Mouse (Mus musculus) intestine, embryonic 14.5 days (tissue): ENCODE data around the gene Zbtb12. TPM values are rescaled to one million over a fixed set of nuclear protein-coding genes. Genes with fewer than 3 reads are reported as not detected.
A peak's percentile ranks its signal among the peaks of the same experiment; 100 is the strongest.

Source experiments
- ATAC-seq: fragments of 200-750 bp; cut with Nextera tagmentation; replicated peaks from 2 replicates; pipeline ENCODE4 v1.8.0; 2017; ENCODE audit warnings: low read depth, moderate number of reproducible peaks, moderate TSS enrichment, moderate library complexity; ENCODE audit not compliant: low FRiP score, low TSS enrichment
- DNase-seq: peaks from one replicate; pipeline ENCODE4 v3.0.0-alpha.2; 2018; ENCODE audit warnings: low spot score
- H3K27ac ChIP-seq: fragments of 300-500 bp; sonication (generic); 2 replicates; pipeline ENCODE4 v1.5.1; 2014; ENCODE audit warnings: low read depth, mild to moderate bottlenecking, control low read depth
- H3K27me3 ChIP-seq: fragments of 300-500 bp; sonication (generic); replicated peaks from 2 replicates; pipeline ENCODE4 v1.6.1; 2014; ENCODE audit warnings: low read length, control low read depth; ENCODE audit not compliant: control insufficient read depth, insufficient read depth
- H3K36me3 ChIP-seq: fragments of 300-500 bp; sonication (generic); 2 replicates; pipeline ENCODE4 v1.6.1; 2014; ENCODE audit warnings: low read length, control low read depth; ENCODE audit not compliant: control insufficient read depth, insufficient read depth
- H3K4me1 ChIP-seq: fragments of 300-500 bp; sonication (generic); replicated peaks from 2 replicates; pipeline ENCODE4 v1.6.1; 2014; ENCODE audit warnings: low read length, control low read depth, mixed read lengths; ENCODE audit not compliant: control insufficient read depth, insufficient read depth
- H3K4me2 ChIP-seq: fragments of 300-500 bp; sonication (generic); 2 replicates; pipeline ENCODE4 v1.6.1; 2014; ENCODE audit warnings: low read length
- H3K4me3 ChIP-seq: fragments of 300-500 bp; sonication (generic); 2 replicates; pipeline ENCODE4 v1.5.1; 2014; ENCODE audit warnings: low read depth, low read length, control low read depth, mixed read lengths
- H3K9ac ChIP-seq: fragments of 300-500 bp; sonication (generic); 2 replicates; pipeline ENCODE4 v1.6.1; 2014; ENCODE audit warnings: mild to moderate bottlenecking, low read length
- H3K9me3 ChIP-seq: fragments of 300-500 bp; sonication (generic); 2 replicates; pipeline ENCODE4 v1.6.1; 2016; ENCODE audit warnings: low read length, control low read depth; ENCODE audit not compliant: control insufficient read depth
- WGBS: fragments of 180-500 bp; shearing (Covaris S2); extraction: QIAGEN DNeasy Blood & Tissue Kit; methylation state at CpG from one replicate; pipeline ENCODE4 v1.1.7; 2014; 5-methylcytosine and 5-hydroxymethylcytosine counted together
- polyA plus RNA-seq: library from polyadenylated mRNA; unstranded; fragments of >200 nt; fragmentation: Nextera tagmentation; extraction: Ambion mirVana; gene quantifications from 2 replicates; pipeline ENCODE4 v1.2.1, GENCODE M21; 2014

The Zbtb12 gene
- polyA plus RNA-seq, 1 experiment from 2014 or later: 1.4 TPM

DNA sequence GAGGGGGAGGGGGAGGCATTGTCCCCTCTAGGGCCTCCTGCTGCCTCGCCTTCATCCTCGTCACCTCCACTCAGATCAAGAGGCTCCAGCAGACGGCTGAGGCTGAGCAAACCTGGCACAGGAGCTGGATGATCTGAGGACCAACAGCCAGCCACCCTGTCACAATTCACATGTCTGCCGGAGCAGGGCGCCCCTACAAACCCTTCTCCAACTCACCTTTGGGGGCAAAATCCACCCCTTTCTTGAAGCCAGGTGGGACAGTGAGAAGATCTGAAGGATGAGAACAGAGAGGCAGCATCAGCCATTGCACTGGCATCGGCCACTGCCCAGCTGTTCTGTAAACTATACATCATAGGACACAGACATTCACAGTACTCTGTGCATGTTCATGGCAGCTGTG is 32.1 kb upstream of the Zbtb12 start:
- H3K4me1 ChIP-seq: peaks cover 10% of the 10 kb centered on the region
- ATAC-seq (no peak), DNase-seq (no peak)
- no peak overlapping the region for H3K27ac ChIP-seq
- peaks cover 64% of the 10 kb centered on the region for H3K36me3 ChIP-seq
- H3K4me2 ChIP-seq: no peak overlapping the region
- H3K4me3 ChIP-seq: no peak overlapping the region
- H3K9me3 ChIP-seq: no peaks in the 10 kb centered on the region
- no peaks in the 10 kb centered on the region for H3K27me3 ChIP-seq
- H3K9ac ChIP-seq: no peak overlapping the region
- 91% methylated on average over 6 of the region's 6 CpGs for WGBS

DNA sequence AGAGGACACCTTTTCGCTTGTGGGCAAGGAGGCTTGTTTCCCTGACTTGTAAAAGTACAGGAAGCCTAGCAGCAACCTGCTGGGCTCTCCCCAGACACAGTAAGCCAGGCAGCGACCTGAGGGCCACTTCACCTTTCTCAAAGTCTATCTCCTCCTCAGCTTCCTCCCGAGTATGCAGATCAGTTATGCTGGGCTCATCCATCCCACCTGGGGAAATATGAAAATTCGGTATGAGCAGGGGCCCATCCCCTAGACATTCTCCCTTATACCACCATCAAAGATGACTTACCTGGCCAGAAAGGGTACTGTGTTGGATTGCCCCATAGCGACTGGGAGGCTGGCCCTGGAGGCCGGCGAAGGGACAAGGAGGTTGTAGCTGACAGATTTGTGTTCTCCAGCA is 31.7 kb upstream of the Zbtb12 start:
- WGBS: 94% methylated on average over 7 of the region's 7 CpGs
- Histone ChIP-seq H3K36me3 (peaks cover 64% of the 10 kb centered on the region), H3K4me3 (no peak overlapping the region), H3K9me3 (no peaks in the 10 kb centered on the region), H3K27ac (no peak overlapping the region), H3K9ac (no peak overlapping the region), H3K4me1 (peaks cover 10% of the 10 kb centered on the region), H3K4me2 (no peak overlapping the region), H3K27me3 (no peaks in the 10 kb centered on the region)
- DNase-seq (no peak), ATAC-seq (no peak)

DNA sequence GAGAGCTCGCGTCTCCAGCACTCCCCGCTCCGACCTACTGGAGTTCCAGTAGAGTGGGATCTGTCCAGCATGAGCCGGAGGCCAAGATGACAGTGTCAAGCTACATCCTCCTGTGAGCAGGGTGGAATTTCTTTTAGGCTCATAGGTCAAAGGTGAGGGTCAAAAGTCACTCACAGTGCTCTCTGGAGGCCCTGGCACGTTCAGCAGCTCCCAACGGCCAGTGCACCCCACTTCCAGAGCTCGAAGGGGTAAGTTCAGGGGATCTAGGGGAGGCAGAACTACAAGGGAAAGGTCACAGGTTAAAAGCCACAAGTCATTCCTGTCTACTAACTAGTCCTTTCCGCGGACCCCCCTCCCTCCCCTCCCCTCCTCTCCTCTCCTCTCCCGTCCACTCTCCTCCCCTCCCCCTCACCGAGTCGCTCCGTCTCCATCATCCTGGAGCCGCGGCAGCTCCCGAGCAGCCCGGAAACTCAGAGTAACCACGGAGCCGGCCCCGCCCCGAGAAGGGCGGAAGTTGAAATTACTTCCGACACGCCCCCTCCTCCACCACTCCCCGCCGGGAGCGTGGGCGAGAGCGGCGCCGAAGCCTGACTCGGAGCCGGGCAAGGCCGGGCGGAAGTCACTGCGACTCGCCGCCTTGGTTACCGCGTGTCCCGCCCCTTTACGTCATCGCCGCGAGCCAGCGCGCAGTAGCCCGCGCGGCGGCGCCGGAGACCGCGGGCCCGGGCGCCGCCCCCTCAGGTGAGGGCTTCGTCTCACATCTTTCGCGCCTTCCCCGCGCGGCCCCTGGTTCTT is 29.4 kb upstream of the Zbtb12 start, which contains the start of the genes Skiv2l and Nelfe:
TSS of gene Skiv2l (minus strand) at position 489 of the 795 bp plus-strand sequence.
TSS of gene Nelfe (plus strand) at position 670 of the 795 bp plus-strand sequence.
- peak within 1 kb of the TSS; percentile 79 for H3K4me2 ChIP-seq
- peaks cover 64% of the 10 kb centered on the region for H3K36me3 ChIP-seq
- under 1% methylated on average over 65 of the region's 65 CpGs for WGBS
- peaks cover 10% of the 10 kb centered on the region for H3K4me1 ChIP-seq
- no peaks in the 10 kb centered on the region for H3K9me3 ChIP-seq
- peak; percentile 97 for DNase-seq
- peak within 1 kb of the TSS; percentile 60 for H3K27ac ChIP-seq
- peak within 1 kb of the TSS; percentile 73 for H3K9ac ChIP-seq
- peak within 1 kb of the TSS; percentile 88 for H3K4me3 ChIP-seq
- ATAC-seq: peak; percentile 97
- H3K27me3 ChIP-seq: no peaks in the 10 kb centered on the region

DNA sequence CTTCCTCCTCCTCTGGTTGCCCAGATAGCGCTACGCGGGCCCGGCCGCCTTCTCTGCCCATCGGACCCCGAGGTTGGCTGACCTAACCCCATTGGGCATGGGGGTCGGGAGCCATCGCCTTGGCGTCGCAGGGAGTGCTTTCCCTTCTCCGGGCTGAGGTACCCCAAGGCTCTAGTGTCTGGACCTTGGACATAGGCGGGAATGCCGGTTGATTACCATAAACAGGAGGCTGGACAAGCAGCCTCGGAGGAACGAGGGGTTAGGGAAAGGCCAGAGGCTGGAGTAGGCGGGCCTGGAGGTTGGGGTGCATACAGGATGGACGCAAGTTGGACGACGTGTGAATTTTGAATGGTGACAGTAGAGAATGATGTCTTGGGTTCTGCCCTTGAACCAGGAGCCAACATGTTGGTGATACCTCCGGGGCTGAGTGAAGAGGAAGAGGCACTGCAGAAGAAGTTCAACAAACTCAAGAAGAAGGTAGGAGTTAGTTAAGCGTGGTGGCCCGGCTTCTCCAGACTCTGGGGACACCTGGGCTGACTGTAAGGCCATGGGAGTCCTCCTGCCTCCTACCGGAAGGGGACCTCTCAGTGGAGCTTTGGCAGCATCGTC is 28.7 kb upstream of the Zbtb12 start:
- H3K27me3 ChIP-seq: no peaks in the 10 kb centered on the region
- ATAC-seq (no peak), DNase-seq (no peak)
- peak overlapping the region; percentile 60 for H3K27ac ChIP-seq
- H3K4me2 ChIP-seq: peak overlapping the region; percentile 74
- H3K9ac ChIP-seq: peak overlapping the region; percentile 73
- H3K4me1 ChIP-seq: peaks cover 10% of the 10 kb centered on the region
- H3K4me3 ChIP-seq: peak overlapping the region; percentile 88
- WGBS: 1% methylated on average over 25 of the region's 25 CpGs
- no peaks in the 10 kb centered on the region for H3K9me3 ChIP-seq
- peaks cover 64% of the 10 kb centered on the region for H3K36me3 ChIP-seq

DNA sequence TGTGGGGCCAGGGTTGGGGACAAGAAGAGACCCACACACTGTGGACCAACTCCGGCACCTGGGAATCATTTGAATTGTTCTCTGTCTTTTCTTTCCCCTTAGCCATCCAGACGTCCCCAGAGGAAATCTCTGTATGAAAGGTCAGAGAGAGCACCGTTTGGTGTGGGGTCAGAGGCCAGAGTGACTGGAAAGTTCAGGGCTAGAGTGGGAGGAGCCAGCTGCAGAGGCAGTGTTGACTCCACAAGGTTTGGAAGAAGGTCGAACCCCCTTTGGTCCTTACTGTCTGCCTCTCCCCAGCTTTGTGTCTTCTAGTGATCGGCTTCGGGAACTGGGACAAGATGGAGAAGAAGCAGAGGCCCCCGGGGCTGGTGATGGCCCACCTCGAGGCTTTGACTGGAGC is 25.8 kb upstream of the Zbtb12 start:
- Histone ChIP-seq H3K36me3 (peaks cover 58% of the 10 kb centered on the region), H3K27me3 (no peaks in the 10 kb centered on the region), H3K4me2 (no peak overlapping the region), H3K4me1 (peaks cover 10% of the 10 kb centered on the region), H3K9me3 (no peaks in the 10 kb centered on the region), H3K4me3 (no peak overlapping the region), H3K27ac (no peak overlapping the region), H3K9ac (no peak overlapping the region)
- DNase-seq (no peak), ATAC-seq (no peak)
- 79% methylated on average over 8 of the region's 8 CpGs for WGBS

DNA sequence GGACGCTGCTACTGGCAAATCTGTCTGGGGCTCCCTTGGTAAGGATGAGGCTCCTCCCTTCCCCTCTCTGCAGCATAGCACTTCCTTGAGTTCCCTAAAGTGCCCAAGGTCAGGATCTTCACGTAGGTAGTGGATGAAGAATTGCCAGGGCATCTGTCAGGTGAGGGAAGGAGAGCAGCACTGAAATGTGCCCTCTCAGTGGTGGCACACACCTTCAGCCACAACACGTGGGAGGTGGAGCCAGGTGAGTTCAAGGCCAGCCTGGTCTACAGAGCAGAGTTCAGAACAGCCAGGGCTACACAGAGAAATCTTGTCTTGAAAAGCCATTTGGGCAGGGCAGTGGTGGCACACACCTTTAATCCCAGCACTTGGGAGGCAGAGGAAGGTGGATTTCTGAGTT is 24.5 kb upstream of the Zbtb12 start:
- H3K4me1 ChIP-seq: peaks cover 8% of the 10 kb centered on the region
- no peak overlapping the region for H3K4me2 ChIP-seq
- no peak overlapping the region for H3K4me3 ChIP-seq
- H3K27me3 ChIP-seq: no peaks in the 10 kb centered on the region
- 74% methylated on average over 3 of the region's 3 CpGs for WGBS
- no peaks in the 10 kb centered on the region for H3K9me3 ChIP-seq
- no peak for DNase-seq
- H3K9ac ChIP-seq: no peak overlapping the region
- H3K36me3 ChIP-seq: peaks cover 63% of the 10 kb centered on the region
- no peak overlapping the region for H3K27ac ChIP-seq
- no peak for ATAC-seq

DNA sequence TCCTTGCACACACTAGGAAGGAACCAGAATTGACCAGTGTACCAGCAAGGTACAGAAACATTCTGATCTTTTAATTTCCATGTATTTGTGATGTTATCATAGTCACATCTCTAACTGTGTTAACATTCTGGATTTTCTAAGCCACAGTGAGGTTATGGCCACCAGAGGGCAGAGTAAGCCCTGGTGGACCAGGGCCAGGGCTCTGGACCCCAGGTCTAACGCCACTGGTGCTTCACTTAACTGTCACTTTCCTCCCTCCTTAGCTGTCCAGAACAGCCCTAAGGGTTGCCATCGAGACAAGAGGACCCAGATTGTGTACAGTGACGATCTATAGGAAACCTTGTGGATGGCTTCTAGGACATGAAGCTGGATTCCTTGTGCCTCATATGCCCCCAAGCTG is 23.5 kb upstream of the Zbtb12 start:
- Histone ChIP-seq H3K36me3 (peaks cover 63% of the 10 kb centered on the region), H3K27ac (no peak overlapping the region), H3K4me3 (no peak overlapping the region), H3K4me1 (peaks cover 7% of the 10 kb centered on the region), H3K9ac (no peak overlapping the region), H3K4me2 (no peak overlapping the region), H3K9me3 (no peaks in the 10 kb centered on the region), H3K27me3 (no peaks in the 10 kb centered on the region)
- 37% methylated on average over 3 of the region's 3 CpGs for WGBS
- DNase-seq (peak; percentile 75), ATAC-seq (peak; percentile 29; the same call in 1 of the 2 replicates)

DNA sequence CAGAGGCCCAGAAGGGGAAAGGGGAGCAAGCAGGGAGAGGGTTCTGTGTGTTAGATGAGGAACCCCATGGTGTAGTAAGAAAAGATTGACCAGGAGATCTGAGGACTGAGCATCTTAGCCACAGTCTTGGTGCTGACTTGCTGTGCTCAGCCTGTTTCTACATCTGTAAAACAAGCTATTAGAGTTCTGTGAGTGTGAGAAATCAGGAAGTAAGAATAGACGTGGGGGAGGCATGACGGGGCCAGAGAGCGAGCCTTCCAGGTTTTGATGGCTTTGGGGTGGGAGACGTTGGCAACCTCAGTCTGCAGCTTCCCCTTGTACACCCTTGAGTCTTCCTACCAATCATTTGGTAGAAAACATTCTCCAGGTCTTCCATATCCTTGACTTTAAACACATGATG is 20.6 kb upstream of the Zbtb12 start:
- 81% methylated on average over 4 of the region's 4 CpGs for WGBS
- Histone ChIP-seq H3K27ac (no peak overlapping the region), H3K27me3 (no peaks in the 10 kb centered on the region), H3K4me1 (peaks cover 5% of the 10 kb centered on the region; the same call in 1 of the 2 replicates), H3K36me3 (peaks cover 44% of the 10 kb centered on the region), H3K9me3 (no peaks in the 10 kb centered on the region), H3K4me2 (no peak overlapping the region), H3K4me3 (no peak overlapping the region), H3K9ac (no peak overlapping the region)
- no peak for ATAC-seq
- no peak for DNase-seq
